Mouse (Mus musculus): Measurements from ENCODE around the gene Nts. TPM values are rescaled to one million over a fixed set of nuclear protein-coding genes. Genes with fewer than 3 reads are reported as not detected.
"Not testable (repeated sequence)": the region's sequence is repeated elsewhere in the genome, so short reads cannot be mapped to it uniquely, and the experiment has no call there.

The Nts gene
- polyA plus RNA-seq, 1 experiment from 2014 or later, result 8.8 TPM

GRCm38 (mm10) chr10:102435467-102435866 is 54.8 kb downstream of the Nts start:
- not testable (repeated sequence) for H3K4me3 ChIP-seq (replicated peaks); H3K36me3 ChIP-seq; H3K9me3 ChIP-seq (replicated peaks)

GRCm38 (mm10) chr10:102435048-102435447 is 55.2 kb downstream of the Nts start:
- H3K36me3 ChIP-seq; H3K27ac ChIP-seq; H3K4me1 ChIP-seq; H3K27me3 ChIP-seq; H3K4me3 ChIP-seq (replicated peaks); H3K9me3 ChIP-seq (replicated peaks); H3K9ac ChIP-seq: not testable (repeated sequence)
- peak overlapping the region; percentile 41 for H3K4me2 ChIP-seq
- WGBS, result 5% methylated on average over 7 of the region's 7 CpGs
- peak; percentile 46; the same call in 1 of the 2 replicates for ATAC-seq (replicated peaks; ENCODE audit: low FRiP score)

More at GRCm38 (mm10) chr10:102435467-102435866, 54.8 kb downstream of the Nts start:
- not testable (repeated sequence) for ATAC-seq (replicated peaks; ENCODE audit: low FRiP score); H3K4me1 ChIP-seq; H3K9ac ChIP-seq; H3K27me3 ChIP-seq; H3K27ac ChIP-seq
- 31% methylated on average over 6 of the region's 6 CpGs for WGBS
- H3K4me2 ChIP-seq, result peak overlapping the region; percentile 41

Other genes with a start within 250 kb of the Nts start
- gene Rassf9, start 21.7 kb upstream of the Nts start, polyA plus RNA-seq (2015; fragmentation: Nextera tagmentation; extraction: Ambion mirVana), result 7.3 and 8.1 TPM in 2 replicates